Mouse (Mus musculus) skeletal muscle tissue, adult 2 months (tissue): ENCODE results near the gene Erbb2.
A peak's percentile ranks its signal among the peaks of the same experiment; 100 is the strongest.
"Not testable (repeated sequence)": the region's sequence is repeated elsewhere in the genome, so short reads cannot be mapped to it uniquely, and the experiment has no call there.

Experiments used
- DNase-seq: peaks from one replicate; pipeline ENCODE4 v3.0.0-alpha.2; 2012; ENCODE audit warnings: low read depth, low spot score

Gene Erbb2

DNA sequence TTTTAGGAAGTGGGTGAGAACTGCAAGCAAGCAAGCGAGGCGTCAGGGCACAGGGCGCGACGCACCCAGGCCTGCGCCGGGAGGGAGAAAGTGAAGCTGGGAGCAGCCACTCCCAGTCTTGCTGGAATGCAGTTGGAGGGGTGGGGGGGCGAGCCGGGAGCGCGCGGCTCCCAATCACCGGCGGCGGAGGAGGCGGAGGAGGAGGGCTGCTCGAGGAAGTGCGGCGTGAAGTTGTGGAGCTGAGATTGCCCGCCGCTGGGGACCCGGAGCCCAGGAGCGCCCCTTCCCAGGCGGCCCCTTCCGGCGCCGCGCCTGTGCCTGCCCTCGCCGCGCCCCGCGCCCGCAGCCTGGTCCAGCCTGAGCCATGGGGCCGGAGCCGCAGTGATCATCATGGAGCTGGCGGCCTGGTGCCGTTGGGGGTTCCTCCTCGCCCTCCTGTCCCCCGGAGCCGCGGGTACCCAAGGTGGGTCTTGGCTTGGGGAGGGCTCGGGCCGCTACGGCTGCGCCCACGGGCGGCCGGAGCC, at the start of gene Erbb2:
TSS of gene Erbb2 (plus strand) at position 198 of the 524 bp plus-strand sequence.
- no peak for DNase-seq

- no peak for DNase-seq
These were observed 48.5 kb upstream of the Erbb2 start for GRCm38 (mm10) chr11:98363817-98364216.

- no peak for DNase-seq
These were observed 47.9 kb upstream of the Erbb2 start for GRCm38 (mm10) chr11:98364410-98364809.

- no peak for DNase-seq
These were observed 46.0 kb upstream of the Erbb2 start for GRCm38 (mm10) chr11:98366290-98366689.

DNA sequence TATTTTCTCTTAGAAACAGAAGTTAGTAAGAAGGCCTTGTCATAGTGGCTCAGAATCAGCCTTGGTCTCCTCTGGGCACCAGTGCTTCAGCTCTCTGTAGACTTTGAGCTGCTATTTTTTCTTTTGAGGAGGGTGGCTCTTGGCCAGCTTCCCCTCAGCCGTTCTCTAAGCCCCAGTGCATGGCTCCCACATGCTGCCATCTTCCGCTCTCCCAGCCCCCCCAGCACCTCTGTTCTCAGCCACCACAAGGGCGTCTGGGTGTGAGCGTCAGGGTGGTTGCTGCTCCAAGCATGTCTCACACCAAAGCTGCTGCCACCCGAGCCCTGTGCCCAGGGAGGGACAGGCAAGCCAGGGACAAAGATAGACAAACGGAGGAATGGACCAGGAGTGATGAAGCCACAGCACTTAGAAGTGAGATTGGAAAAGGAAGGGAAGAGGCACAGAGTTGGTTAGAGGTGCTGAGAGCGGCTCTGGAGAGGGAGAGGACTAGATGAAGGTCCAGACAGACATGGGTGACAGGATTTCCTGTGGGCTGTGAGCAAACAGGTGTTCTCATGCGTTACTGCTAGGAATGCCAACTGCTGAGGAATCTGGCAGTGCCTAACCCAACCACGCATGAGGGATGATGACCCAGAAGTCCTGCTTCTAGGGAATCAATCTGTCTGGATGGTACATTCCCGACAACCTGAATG, 45.0 kb upstream of the Erbb2 start:
- no peak for DNase-seq

- no peak for DNase-seq
These were observed 44.4 kb upstream of the Erbb2 start for GRCm38 (mm10) chr11:98367863-98368186.

DNA sequence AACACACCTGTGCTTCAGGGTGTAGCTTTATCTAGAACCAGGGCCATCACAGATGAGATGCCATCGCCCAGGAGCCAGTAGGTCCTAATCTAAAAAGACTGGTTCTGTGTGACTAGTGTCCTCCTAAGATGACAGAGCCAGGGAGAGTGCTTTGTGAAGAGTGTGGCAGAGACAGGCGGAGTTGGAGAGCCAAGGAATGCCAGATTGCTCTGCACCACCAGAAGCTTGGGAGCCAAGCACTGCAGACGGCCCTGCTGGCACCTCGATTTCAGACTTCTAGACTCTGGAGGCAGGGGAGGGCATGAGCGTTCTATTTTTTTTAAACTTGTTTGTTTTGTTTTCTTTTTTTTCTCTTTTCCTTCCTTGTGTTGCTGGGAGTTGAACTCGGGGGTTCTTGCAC, 42.9 kb upstream of the Erbb2 start:
- no peak for DNase-seq

DNA sequence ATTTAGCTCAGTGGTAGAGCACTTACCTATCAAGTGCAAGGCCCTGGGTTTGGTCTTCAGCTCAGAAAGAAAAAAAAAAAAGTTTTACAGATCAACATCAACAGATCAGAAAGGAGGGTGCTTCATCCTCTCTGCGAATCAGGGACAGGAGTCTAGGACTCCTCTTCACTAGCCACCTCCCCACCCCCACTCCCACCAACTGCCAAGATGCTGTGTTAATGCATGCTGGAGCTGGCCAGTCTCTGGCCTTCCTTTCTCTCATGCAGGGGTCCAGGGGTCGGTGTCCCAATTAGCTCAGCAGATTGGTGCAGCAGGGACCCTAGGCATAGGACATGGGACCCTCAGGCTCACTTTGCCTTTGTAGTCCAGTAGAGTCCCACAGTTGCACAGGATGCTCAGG, 41.7 kb upstream of the Erbb2 start:
- DNase-seq, result no peak

DNA sequence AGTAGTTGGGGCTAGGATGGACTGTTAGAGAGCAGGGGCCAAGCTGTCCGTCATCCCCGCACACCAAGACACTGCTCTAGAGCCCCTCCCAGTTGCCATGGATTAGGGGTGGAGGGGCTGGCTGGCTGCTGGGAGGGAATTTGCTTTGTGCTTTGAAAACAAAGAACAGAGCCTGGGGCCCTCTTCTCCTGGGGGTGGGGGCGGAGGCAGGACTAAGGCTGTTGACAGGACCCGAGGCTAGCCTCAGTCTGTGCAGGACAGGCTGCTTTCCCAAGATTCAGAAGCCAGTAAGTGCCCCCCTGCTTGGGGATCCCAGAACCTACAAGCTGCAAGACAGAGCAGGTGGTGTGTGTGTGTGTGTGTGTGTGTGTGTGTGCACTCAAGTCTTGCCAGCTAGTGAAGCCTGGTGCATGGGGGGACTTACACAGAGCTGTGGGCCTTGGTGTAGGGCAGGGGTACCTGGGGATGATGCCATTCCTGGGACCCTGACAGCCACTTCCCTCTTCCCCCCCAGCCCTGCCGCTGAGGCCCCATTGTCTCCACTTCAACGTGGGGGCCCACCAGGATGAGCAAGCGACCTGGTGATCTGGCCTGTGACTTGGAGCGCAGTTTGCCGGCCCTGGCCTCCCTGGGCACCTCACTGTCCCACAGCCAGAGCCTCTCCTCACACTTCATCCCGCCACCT, 40.6 kb upstream of the Erbb2 start:
- no peak for DNase-seq

- peak; percentile 67 for DNase-seq
These were observed 39.9 kb upstream of the Erbb2 start for GRCm38 (mm10) chr11:98372406-98372805.

GRCm38 (mm10) chr11:98373244-98373643, 39.0 kb upstream of the Erbb2 start:
- DNase-seq, result no peak

DNA sequence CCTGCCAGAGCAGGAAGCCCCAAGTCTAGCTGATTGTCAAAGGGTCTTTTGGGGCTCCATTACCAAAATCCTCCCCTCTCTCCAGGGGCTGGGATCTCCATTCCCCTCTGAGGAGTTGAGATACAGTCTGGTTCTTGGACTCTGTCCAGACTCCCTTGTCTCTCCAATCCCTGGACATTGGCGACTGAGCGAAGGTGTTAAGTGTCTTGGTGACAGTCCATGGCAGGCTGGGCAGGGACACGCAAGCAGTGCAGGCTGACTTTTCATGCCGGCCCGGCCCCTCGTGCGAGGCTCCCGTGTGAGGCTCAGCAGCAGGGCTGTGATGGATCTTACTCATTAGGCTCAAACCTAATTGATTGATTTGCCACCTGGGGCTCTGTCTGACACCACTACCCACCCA, 38.0 kb upstream of the Erbb2 start:
- DNase-seq, result peak; percentile 72

DNA sequence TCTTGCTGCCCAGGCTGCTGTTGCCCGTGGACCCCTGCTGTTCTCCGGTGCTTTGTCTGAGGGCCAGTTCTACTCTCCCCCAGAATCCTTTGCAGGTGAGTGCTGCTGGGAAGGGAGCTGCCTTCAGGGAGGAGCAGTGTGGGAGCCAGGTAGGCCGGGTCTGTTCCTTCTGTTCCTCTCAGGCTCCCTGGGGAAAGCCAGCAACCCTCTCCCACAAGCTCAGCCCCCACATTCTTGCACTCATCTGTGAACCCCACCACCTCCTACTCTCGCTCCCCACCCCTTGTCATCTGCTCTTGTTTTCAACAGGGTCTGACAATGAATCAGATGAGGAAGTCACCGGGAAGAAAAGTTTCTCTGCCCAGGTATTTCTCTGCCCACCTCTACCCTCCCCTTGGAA, 35.5 kb upstream of the Erbb2 start:
- no peak for DNase-seq

DNA sequence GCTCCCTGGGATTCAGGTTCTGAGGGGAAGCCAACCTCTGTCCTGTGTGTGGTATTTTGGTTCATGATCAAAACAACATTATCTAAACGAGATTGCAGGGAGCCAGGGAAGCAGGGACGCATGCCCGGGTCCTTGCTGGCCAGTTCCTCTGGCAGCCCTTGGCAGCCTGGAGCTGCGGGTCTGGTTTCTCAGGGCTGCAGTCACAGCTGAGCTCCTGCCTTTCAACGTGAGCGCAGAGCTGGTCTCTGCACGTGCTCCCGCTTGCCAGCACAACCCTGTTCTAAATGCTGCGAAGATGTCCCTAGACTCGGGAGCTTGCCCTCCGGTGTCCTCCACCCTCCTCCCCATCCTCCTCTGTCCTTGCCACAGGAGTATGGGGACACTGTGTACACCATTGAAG, 34.5 kb upstream of the Erbb2 start:
- peak; percentile 94 for DNase-seq

DNA sequence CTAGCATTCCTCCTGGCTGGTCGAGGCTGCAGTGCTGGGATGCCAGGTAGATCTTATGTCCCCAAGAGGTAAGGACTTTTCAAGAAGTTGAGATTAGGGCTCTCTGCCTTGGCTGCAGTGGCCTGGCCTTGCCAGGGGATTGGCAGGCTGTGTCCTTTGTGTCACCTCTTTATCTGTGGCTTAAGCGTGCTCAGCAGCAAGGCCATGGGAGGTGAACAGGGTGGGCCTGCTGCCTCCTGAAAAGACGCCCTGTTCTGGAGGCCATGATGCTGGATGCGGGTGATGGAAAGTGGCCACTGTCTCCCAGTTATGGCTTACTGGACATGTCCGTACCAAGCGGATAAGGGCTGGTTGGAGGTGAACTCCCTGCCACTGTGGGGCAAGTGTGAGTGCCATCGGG, 32.9 kb upstream of the Erbb2 start:
- no peak for DNase-seq

GRCm38 (mm10) chr11:98380106-98380505, 32.2 kb upstream of the Erbb2 start:
- peak; percentile 59 for DNase-seq

DNA sequence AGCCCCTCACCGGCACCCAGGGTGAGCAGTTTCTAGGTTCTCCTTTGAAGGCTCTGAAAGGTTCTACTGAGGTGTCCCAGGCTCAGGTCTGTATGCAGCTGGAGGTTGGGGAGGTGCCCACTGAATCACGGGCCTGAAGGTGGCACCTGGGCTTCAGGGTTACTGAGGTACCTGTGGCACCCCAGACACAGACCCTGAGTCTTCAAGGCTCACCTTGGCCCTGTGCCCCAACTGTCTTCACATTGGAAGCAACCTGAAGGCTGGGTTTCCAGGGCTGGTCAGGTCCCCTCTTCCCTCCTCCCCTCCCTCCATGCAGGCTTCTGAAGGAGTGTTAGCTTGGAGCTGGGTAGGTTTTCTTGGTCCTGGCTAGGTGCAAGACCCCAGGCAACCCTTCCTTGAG, 30.6 kb upstream of the Erbb2 start:
- DNase-seq, result no peak

DNA sequence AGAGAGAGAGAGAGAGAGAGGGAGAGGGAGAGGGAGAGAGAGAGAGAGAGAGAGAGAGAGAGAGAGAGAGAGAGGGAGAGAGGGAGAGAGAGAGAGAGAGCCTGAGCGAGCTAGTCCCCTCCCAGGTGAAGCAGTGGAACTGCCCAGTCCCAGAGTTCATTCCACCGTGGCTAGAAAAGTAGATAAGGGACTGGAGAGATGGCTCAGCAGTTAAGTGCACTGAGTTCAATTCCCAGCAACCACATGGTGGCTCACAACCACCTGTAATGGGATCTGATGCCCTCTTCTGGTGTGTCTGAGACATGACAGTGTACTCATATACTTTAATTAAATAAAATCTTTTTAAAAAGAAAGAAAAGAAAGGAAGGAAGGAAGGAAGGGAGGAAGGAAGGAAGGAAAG, 29.9 kb upstream of the Erbb2 start:
- DNase-seq, result not testable (repeated sequence)

DNA sequence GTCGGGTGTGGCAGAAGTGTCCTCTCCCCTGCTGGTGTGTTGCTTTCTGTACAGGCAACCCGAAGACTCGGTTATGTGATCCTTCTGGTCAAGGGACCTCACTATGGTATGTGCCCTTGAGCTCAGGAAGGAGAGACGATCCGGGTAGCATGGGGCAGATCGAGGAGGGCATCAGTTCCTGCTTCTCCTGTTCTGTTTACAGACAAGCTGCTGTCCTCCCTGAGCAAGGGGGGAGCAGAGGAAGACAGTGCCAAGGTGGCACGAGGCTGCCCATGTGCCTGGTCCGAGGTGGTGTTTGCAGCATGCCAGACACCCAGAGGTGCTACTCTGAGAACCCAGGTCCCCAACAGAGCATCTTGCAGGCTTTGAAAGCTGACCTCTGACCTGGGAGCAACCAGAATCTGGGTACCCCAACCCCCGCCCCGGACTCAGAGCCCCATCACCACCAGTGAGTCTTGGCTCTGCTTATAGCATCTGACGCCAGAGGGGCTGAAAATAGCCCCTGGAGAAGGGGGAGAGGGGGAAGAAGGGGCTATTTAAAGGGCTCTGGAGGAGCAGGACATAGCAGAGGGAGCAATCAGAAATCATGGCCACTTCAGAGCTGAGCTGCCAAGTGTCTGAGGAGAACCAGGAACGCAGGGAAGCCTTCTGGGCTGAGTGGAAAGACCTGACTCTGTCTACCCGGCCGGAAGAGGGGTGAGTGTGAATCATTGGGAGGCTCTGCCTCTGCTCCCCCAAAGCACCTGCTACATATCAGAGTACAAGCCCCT, 28.8 kb upstream of the Erbb2 start, which contains the start of gene Tcap:
TSS of gene Tcap (plus strand) at position 551 of the 770 bp plus-strand sequence.
- peak; percentile 97 for DNase-seq

GRCm38 (mm10) chr11:98384216-98384615, 28.1 kb upstream of the Erbb2 start:
- no peak for DNase-seq

DNA sequence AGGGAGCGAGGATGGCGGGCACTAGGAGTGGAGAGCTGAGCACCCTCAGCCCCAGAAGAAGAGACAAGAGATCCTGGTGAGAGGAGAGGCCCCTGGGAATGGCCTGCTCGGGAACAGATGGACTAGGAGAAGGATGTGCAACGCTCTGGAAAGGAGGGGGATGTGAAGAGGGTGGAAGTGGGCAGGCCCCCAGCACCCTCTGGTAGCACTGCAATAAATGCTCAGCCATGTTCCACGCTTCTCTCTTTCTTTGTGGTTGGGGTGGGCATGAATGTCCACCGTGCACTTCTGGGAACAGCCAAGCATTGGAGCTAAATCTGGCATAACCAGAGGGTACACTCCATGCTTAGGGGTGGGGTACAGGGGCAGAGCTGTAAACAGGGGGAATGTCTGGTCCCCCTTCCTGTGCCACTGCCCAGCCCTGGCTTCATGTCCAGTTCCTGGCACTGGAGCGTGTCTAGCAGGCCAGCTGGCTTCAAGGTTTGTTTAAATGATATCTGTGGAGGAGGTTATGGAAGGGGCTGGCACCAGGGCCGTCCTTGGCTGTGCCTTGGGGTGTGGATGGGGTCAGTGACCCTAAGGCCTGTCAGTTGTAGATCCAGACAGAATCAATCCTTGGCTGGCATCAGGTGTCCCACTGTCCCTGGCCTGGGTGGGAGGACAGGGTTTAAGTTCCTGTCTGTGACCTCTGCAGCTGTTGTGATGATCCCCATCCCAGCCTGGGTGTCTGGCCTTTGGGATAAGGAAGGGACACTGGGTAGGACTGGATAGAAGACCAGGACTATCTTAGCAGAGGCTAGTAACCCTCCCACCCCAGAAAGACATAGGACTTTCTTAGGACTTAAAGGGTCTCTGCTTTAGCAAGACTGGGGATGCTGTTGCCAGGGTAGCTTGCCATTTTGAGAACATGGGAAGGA, 27.3 kb upstream of the Erbb2 start:
- DNase-seq, result peak; percentile 93
